Comparison of ENCODE assay signal across 8 mouse cellular contexts in the genomic region with DNA sequence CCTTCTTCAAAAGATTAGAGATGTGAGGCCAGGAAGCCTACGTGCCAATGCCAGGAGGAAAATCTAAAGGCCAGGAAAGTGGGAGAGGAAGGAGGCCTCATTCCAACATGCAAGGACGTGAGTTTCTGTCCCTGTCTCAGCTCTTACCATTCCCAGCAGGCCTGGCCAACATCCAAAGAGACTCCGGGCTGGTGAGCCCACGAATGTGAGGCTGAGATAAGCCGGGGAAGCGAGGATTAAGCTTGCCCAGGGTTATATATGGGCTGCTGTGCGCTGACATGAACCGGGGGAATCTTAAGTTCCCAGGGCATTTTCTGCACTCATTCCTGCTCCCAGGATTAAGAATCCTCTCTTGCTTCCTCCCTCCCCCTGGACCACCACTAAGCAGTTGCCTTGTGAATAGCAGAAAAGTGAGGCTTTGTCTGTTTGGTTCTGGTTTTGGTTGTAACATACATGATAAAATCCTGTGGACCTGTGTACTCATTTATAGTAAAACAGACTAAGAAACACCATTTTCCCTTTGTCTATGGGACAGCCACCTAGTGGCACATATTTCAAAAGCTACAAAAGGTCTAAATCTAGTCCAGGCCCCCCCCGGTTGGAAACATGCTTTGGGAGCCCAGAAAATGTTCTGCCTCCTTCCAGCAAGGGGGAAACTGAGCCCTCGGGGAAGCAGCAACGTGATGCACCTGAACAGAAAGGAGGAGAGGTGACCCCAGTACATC.
DNase-seq lines count a peak whose midpoint lies in the region; ATAC-seq and TF ChIP-seq lines count a peak whose summit lies in the region.

No protein-coding gene starts in this region.

- no peak for ATAC-seq in G1E (ENCODE audit: extremely low read depth, insufficient number of reproducible peaks, low FRiP score, poor library complexity, severe bottlenecking)
- peak; percentile 79; the same call in 1 of the 2 replicates for ATAC-seq in midbrain, embryonic 16.5 days

- peaks cover 21% of the 10 kb centered on the region for H3K36me3 ChIP-seq in G1E (replicated peaks)
- H3K36me3 ChIP-seq in midbrain, embryonic 16.5 days (ENCODE audit: control insufficient read depth, insufficient read depth, low read length): no peaks in the 10 kb centered on the region

- no peak overlapping the region for H3K9ac ChIP-seq in midbrain, embryonic 16.5 days (ENCODE audit: low read depth, low read length)

- H3K27me3 ChIP-seq in G1E (ENCODE audit: insufficient read depth, low read length): no peaks in the 10 kb centered on the region; the same call in 1 of the 2 replicates
- no peaks in the 10 kb centered on the region for H3K27me3 ChIP-seq in cerebellum, adult 2 months (ENCODE audit: control insufficient read depth, insufficient read depth, low read length)
- no peaks in the 10 kb centered on the region for H3K27me3 ChIP-seq in midbrain, embryonic 16.5 days (ENCODE audit: control insufficient read depth, insufficient read depth, low read depth, low read length)

- H3K4me1 ChIP-seq in G1E (ENCODE audit: insufficient read depth, low read depth, low read length): peaks cover 76% of the 10 kb centered on the region
- peaks cover 31% of the 10 kb centered on the region for H3K4me1 ChIP-seq in cerebellum, adult 2 months (ENCODE audit: control insufficient read depth, insufficient read depth, low read length)
- peaks cover 9% of the 10 kb centered on the region for H3K4me1 ChIP-seq in midbrain, embryonic 16.5 days (ENCODE audit: control insufficient read depth, insufficient read depth, low read length)

- 26% methylated on average over 11 of the region's 11 CpGs for WGBS in cerebellum, adult 2 months
- WGBS in midbrain, embryonic 16.5 days: 35% methylated on average over 11 of the region's 11 CpGs

- peak overlapping the region; percentile 66 for H3K27ac ChIP-seq in gastrocnemius, adult 2 months
- H3K27ac ChIP-seq in cerebellum, adult 2 months (ENCODE audit: insufficient read depth, low read length): peak overlapping the region; percentile 8; the same call in 1 of the 2 replicates
- peak overlapping the region; percentile 68 for H3K27ac ChIP-seq in midbrain, embryonic 16.5 days (ENCODE audit: low read length)

- peak; percentile 49 for DNase-seq in gastrocnemius, adult 2 months
- DNase-seq in gastrocnemius, postnatal 36 days: no peak
- peak; percentile 42 for DNase-seq in G1E (ENCODE audit: low spot score)
- DNase-seq in cerebellum, adult 2 months: peak; percentile 64 to 69
- peak; percentile 70 to 76 for DNase-seq in heart, postnatal 10 days
- no peak for DNase-seq in urinary bladder, postnatal 36 days (ENCODE audit: low spot score in 2 of 2)
- no peak for DNase-seq in kidney, adult 11 months

- peaks cover 4% of the 10 kb centered on the region for H3K9me3 ChIP-seq in G1E (replicated peaks)
- no peaks in the 10 kb centered on the region for H3K9me3 ChIP-seq in midbrain, embryonic 16.5 days (replicated peaks; ENCODE audit: control insufficient read depth, low read length, poor library complexity, severe bottlenecking)

- no peak for TF ChIP-seq CTCF in gastrocnemius, adult 2 months (IDR thresholded peaks at IDR 0.05)
- TF ChIP-seq CTCF in G1E (IDR thresholded peaks at IDR 0.05; ENCODE audit: low read depth, low read length): no peak
- no peak for TF ChIP-seq CTCF in cerebellum, adult 2 months (IDR thresholded peaks at IDR 0.05; ENCODE audit: borderline replicate concordance, insufficient read depth, low read depth, low read length)

- intact Hi-C loops in gastrocnemius, adult 2 months (cut with DNase I): no loop called here
- intact Hi-C loops in gastrocnemius, postnatal 36 days (cut with DNase I): no loop called here
- intact Hi-C loops in heart, postnatal 10 days (cut with DNase I): loop anchor here (5.0 kb wide), 1 partner anchor 313 kb away; no protein-coding TSS in a partner anchor

- no peak overlapping the region for H3K4me2 ChIP-seq in midbrain, embryonic 16.5 days (ENCODE audit: low read length)

- peak overlapping the region; percentile 4; the same call in 1 of the 2 replicates for H3K4me3 ChIP-seq in gastrocnemius, adult 2 months
- peak overlapping the region; percentile 25; the same call in 1 of the 2 replicates for H3K4me3 ChIP-seq in G1E (ENCODE audit: low read depth, low read length)
- no peak overlapping the region for H3K4me3 ChIP-seq in cerebellum, adult 2 months (replicated peaks; ENCODE audit: insufficient read depth, low read depth, low read length)
- H3K4me3 ChIP-seq in midbrain, embryonic 16.5 days (ENCODE audit: low read depth, low read length): no peak overlapping the region

- no peak for TF ChIP-seq POLR2A in cerebellum, adult 2 months (IDR thresholded peaks at IDR 0.05; ENCODE audit: borderline replicate concordance, insufficient read depth, low read length)

Comparison
In these comparisons a context has a peak if more than half of its experiments do, and no peak if none do; other contexts are left out.
1. DNase-seq: peak in gastrocnemius, adult 2 months (single experiment), G1E (single experiment), cerebellum, adult 2 months (2 of 2) and heart, postnatal 10 days (2 of 2); none in gastrocnemius, postnatal 36 days (0 of 2), urinary bladder, postnatal 36 days (0 of 2) and kidney, adult 11 months (single experiment).
2. H3K27ac ChIP-seq: peak in every context shown above with its lines; median percentile 68 in midbrain, embryonic 16.5 days; 66 in gastrocnemius, adult 2 months; 8 in cerebellum, adult 2 months.
3. H3K4me3 ChIP-seq: peak in gastrocnemius, adult 2 months (single experiment) and G1E (single experiment); none in cerebellum, adult 2 months (single experiment) and midbrain, embryonic 16.5 days (single experiment).